Mouse (Mus musculus): ENCODE results near the gene Nms.

Gene Nms

DNA sequence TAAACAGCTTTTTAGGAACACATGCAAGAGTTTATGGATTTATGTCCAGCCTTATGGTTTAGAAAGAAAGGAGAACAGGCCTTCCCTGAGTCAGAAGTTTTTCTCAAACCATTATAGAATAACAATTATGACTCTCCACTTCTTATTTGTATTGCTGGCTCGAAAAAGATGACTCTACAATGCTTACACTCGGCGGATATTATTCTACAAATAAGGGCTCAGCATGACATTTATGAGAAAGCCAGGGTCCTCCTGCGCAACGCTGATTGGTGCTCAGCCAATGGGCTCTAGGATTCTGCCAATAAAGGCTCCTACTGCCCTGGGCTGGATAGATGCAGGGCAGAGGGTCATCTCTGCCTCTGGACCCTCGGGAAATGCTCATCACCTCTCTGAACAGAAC, at the start of gene Nms:
Gene Nms (plus strand): TSS at position 301 of the 400 bp plus-strand sequence.
- DNase-seq (ENCODE audit: low read depth, low spot score), result no peak

DNA sequence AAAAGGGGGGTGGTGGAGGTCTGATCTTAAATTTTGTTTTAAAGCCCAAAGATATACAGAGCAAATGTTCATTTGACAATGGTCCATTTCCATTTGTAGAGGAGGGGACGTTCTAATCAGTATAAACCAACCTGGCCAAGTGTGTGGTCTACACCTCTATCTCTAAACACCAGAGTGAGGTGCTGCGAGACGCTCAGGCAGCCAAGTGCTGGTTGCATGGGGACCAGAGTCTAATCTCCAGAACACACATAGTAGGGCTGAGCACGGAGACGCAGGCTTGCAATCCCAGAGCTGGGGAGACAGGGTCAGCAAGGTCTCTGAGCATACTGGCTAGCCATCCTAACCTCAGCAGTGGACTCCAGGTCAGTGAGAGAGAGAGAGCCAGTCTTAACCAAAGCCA, 47.5 kb upstream of the Nms start:
- DNase-seq (ENCODE audit: low read depth, low spot score), result no peak

DNA sequence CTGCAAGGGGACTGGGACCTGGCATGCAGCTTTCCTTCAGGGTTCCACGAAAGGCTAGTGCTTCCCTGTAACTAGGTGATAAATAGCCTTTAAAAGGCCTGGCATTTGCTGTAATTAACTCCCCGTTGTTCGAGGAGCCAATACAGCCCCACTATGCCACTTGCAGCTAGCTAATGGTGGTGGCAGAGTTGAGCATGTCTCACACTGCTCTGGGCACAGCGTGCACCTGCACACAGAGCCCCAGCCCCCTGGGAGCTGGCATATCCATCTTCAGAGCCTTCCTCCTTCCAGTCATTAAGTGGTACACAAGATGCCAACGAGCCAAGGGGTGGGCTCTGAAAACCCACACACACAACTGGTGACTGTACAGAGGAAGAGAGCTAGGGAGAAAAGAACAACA, 45.9 kb upstream of the Nms start:
- DNase-seq (ENCODE audit: low read depth, low spot score), result no peak

GRCm38 (mm10) chr1:38897431-38898248, 41.3 kb upstream of the Nms start, which contains the start of gene Chst10:
TSS of gene Chst10 (minus strand) at chr1:38898161.
- peak; percentile 20 for DNase-seq (ENCODE audit: low read depth, low spot score)

DNA sequence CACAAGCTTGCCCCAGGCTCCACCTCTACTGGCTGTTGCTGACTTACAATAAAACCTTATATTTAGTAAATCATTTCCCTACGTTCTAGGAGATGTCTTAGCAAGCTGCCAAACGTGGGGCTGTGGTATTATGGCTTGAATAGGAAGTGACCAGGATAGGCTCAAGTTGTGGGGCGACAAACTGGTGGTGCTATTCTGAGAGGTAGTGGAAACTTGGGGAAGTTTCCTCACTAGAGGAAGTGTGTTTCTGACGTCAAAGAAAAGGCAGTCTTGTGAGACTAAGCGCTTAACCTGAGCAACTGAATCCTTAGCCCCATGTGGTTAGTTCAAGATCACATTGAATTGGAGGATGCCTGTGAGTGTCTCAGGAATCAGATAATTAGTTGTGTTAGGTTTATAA, 36.4 kb upstream of the Nms start:
- DNase-seq (ENCODE audit: low read depth, low spot score), result no peak

DNA sequence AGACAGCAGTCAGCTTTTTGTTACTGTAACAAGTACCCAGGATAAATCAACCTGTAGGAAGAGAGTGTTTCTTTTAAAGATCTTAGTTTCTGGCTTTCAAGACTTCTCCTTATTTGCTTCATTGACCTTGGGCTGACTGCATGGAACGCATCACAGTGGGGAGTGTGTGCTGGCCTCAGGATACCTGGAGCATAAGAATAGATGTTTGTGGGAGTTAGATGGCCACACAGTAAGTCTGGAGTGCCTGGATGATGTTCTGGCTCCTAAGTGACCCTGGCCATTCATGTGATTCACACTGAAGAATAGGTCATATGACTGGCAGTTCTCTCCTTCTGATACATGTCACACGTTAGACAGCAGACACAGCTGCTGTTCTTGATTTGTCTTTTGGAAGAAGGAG, 35.0 kb upstream of the Nms start:
- no peak for DNase-seq (ENCODE audit: low read depth, low spot score)

DNA sequence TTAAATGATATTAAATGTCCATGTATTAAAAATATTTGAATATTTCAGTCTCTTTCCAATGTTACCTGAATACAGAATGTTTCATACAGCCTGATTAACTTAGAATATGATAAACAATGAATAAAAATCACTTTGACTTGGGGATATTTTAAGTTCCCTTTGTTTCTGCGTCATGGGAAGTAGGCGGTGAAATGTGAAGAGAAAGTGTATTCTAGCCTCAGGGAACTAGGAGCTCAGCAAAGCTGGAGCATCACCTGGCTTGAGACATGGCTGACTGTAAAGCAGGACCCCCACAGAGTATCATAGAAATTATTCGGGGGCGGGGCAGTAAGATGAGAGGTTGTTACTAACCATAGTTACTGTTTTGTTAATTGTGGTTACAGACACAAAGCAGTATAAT, 10.0 kb upstream of the Nms start:
- DNase-seq (ENCODE audit: low read depth, low spot score), result no peak

GRCm38 (mm10) chr1:38929468-38929867, 9.5 kb upstream of the Nms start:
- DNase-seq (ENCODE audit: low read depth, low spot score), result no peak

DNA sequence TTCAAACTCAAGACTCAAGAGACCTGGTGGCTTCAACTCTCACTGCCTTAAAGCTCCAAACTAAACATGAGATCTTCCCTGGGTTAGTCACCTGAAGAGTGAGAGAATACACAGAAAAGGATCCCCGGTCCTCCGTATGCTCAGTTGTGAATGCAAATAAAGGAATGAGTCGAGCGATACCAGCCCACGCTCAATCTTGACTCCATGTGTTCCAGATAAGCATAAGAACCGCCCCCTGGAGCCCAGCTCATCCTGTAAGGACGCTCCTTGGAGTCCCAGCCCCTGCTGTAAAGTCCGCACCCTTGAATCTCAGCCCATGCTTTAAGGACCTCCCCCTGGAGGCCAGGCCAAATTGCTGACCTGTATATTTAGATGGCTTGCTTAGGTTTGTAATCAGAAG, 8.2 kb upstream of the Nms start:
- no peak for DNase-seq (ENCODE audit: low read depth, low spot score)

GRCm38 (mm10) chr1:38934668-38935067, 4.3 kb upstream of the Nms start:
- peak; percentile 19 for DNase-seq (ENCODE audit: low read depth, low spot score)

DNA sequence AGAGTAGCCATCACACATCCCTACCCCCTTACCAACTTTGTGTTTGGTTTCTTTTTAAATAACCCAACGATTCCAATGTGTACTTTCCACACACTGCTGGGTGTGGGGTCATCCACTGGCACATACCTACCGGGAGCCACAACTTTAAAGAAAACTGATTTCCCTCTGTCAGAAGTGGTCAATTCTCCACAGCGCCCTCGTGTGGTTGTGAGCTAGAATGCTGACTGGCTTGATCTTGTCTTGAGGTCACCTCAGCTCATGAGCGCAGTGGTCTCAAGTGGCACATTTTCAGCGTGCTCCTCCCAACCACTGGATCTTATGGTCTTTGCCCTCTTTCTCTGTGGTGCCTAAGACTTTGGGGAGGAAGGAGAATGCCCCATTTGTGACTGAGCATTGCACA, 2.2 kb upstream of the Nms start:
- DNase-seq (ENCODE audit: low read depth, low spot score), result peak; percentile 52

DNA sequence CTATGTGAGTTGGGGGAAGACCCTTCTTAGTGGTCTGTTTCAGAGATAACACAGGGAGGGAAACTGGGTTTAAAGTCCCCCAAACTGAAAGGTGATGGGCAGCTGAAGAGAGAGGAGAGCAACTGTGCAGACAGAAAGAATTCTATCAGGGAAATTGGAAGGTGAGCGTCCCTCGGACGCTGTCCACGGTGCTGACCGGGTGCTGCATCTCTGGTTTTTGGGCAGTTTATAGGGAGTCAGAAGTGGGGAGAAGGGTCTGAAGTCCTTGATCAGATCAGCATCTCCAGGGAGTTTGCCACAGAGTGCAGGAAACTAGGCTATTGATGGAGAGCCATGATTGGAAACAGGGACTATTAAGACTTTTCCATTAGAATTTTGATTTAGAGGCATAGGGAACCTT, 659 bp downstream of the Nms start:
- DNase-seq (ENCODE audit: low read depth, low spot score), result peak; percentile 50

DNA sequence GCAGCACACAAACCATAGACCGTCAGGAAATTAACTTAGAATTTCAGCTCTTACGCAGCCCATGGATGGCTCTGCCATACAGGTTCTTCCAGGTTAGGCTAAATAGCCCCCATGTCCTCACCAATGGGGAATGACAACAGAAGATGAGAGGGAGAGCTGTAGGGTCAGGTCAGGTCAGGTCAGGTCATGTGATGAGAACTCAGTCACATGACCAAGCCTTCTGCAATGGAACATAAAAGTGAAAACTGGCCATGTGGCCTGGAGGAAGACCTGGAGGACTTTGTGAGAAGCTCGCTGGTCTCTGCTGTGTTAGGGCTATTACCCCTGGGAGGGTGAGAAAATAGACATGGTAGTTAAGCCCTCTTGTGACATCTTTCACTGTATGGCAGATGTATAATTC, 17.5 kb downstream of the Nms start:
- DNase-seq (ENCODE audit: low read depth, low spot score), result no peak

GRCm38 (mm10) chr1:38969116-38969515, 30.2 kb downstream of the Nms start:
- DNase-seq (ENCODE audit: low read depth, low spot score), result no peak

GRCm38 (mm10) chr1:38971712-38972111, 32.8 kb downstream of the Nms start:
- DNase-seq (ENCODE audit: low read depth, low spot score), result peak; percentile 60

- peak; percentile 80 for DNase-seq (ENCODE audit: low read depth, low spot score)
Observed at GRCm38 (mm10) chr1:38972986-38973592, 34.1 kb downstream of the Nms start.

DNA sequence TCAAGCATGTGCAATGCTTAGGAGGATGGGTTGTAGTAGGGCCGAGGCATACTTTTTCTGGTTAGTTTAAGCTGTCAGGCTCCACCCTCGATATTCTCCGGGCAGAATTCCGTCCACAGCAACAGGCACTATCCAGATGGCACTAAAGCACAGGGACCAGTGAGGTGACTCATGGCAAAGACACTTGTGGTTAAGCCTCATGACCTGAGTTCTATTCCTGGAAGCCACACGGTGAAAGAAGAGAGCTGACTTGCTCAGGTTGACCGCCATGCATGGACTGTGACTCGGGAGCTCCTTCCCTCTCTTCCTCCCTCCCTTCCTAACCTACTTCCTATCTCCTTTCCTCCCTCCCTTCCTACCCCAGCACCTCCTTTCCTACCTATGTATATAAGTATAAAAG, 41.0 kb downstream of the Nms start:
- DNase-seq (ENCODE audit: low read depth, low spot score), result peak; percentile 97

DNA sequence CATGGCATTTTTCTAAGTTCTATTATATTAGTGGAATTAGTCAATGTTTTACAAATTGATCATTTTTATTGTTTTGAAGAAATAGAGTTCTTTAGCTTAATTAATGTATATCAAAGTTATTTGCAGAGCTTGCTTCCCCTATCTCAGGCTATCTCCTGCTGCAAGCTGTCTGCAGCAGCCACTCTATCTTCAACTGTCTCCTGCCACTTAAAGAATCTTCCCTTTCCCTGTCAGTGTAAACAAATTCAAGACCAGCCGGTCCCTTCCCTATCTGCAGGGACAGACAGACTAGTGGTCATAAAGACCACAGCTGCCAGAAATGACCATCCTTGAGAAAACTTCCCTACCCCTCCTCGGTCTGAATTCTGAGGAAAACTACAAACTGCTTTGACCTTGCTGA, 44.9 kb downstream of the Nms start:
- DNase-seq (ENCODE audit: low read depth, low spot score), result no peak

- no peak for DNase-seq (ENCODE audit: low read depth, low spot score)
Observed at GRCm38 (mm10) chr1:38985308-38985707, 46.4 kb downstream of the Nms start, which contains the start of gene Pdcl3. TSS of gene Pdcl3 (plus strand) at chr1:38985608.

DNA sequence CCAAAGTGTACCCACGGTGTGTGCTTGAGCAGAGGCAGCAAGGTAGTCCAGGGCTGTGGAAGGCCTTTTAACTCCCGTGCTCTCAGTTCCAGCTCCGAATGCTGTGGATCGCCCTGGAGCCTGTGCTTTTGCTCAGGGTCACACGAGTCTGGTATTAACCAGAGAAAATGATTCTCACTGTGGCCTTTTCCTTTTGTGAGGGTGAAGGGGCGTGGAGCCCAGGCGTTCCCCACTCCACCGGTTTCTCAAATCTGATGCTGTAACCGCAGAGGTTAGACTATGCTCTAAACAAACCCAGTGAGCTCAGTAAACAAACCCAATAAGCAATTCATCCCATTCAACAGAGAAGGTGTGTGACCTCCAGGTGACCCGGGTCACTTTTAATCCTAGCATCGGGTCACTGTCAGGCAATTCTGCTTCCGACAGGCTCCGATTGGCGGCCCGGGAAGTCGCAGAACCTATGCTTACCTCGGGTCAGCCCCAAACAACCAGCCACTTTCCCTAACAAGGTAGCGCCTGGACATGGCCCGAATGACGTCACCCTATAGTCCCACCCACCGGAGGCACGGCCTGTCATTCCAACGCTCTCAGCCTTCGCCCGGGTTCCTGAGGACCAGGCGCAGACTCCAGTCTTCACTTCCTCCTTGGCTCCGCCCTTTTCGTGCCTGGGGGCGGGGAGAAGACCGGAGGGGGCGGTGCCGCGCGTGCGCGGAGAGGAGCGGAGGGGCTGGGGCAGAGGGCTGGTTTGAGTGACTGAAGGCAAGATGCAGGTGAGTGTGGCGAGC, 48.3 kb downstream of the Nms start:
- DNase-seq (ENCODE audit: low read depth, low spot score), result peak; percentile 98

- DNase-seq (ENCODE audit: low read depth, low spot score), result no peak
Observed at GRCm38 (mm10) chr1:38987865-38988211, 48.9 kb downstream of the Nms start.

GRCm38 (mm10) chr1:38988357-38988756, 49.4 kb downstream of the Nms start:
- DNase-seq (ENCODE audit: low read depth, low spot score), result peak; percentile 11

GRCm38 (mm10) chr1:38992365-38992764, 53.4 kb downstream of the Nms start:
- no peak for DNase-seq (ENCODE audit: low read depth, low spot score)

Measured in 3T3-L1 (cell line).